Mouse (Mus musculus) kidney, adult 18-20 months (tissue): ENCODE data around the gene Aebp1.
A peak's percentile ranks its signal among the peaks of the same experiment; 100 is the strongest.

ENCODE experiments used
- DNase-seq: peaks from one replicate; pipeline ENCODE4 v3.0.0; 2021

Gene Aebp1

DNA sequence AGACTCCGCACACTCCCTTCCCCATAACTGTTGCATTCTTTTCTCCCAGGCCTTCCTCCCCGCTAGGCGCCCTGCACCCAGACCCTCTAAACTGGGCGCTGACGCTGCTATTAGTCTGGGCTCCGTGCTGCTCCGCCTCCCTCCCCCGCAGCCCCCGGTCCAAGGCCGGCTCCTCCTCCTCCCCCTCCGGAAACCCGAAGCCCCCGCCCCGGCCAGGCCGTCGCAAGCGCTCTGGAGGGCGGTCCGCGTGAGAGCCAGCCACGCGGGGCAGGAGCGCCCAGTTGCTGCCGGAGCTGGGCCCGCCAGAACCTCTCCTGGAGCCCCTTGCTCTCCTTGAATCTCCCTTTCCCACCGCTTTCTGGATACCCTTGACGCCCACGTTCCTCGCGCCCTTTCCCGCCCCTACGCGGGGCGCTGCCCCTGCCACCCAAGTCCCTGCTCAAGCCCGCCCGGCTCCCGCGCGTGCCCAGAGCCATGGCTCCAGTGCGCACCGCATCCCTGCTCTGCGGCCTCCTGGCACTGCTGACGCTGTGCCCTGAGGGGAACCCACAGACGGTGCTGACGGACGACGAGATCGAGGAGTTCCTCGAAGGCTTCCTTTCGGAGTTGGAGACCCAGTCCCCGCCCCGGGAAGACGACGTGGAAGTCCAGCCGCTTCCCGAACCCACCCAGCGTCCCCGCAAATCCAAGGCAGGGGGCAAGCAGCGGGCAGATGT is at the start of gene Aebp1:
Aebp1 (plus strand) TSS at position 270 of the 716 bp plus-strand sequence.
- DNase-seq: peak; percentile 60

DNA sequence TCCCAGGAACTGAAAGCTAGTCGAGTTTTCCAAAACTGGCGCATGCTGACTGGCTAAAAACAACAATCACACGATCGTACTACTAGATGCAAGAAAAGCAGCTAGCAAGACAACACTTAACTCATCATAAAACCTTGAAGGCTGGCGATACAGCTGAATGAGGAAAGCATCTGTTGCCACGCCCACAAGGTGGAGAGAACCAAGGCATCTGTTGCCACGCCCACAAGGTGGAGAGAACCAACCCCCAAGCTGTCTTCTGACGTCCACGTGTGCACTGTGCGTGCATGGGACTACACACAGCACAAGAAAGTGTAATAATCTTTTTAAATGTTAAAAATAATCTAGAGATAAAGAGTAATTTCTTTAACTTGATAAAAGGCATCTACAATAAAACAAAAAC is 48.4 kb upstream of the Aebp1 start:
- DNase-seq: no peak

DNA sequence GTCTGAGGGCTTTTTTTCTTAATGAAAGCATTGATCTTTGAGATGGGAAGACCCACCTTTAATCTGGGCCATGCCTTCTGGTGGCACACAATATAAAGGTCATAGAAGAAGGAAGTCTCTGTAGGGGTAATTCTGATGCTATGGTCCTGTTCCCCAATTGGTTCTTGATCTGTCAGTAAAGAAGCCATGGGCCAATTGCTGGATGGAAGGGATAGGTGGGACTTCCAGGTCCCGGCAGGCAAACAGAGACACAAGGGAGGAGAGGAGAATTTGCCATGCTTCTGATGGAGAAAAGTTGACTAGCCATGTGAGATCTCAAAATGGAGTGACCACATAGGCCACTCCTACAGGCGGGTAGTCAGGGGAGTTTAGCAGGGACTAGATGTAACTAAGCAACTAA is 42.5 kb upstream of the Aebp1 start:
- DNase-seq: no peak

DNA sequence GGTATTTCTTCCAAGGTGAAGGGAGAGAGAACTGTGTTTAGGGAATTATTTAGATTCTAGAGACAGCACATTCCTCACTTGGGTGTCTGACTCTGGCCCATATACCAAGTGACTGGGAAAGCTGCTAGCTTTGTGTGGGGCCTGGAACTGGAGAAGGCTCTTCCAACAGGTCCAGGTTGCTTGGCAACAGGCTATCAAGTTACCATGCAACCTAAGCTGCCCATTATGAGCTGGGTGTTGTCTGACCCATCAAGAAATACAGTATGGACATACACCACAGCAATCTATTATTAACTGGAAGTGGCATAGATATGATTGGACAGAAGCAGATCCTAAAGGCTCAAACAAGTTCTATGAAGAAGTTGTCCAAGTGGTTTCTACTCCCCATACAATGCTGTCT is 36.3 kb upstream of the Aebp1 start:
- DNase-seq: no peak

DNA sequence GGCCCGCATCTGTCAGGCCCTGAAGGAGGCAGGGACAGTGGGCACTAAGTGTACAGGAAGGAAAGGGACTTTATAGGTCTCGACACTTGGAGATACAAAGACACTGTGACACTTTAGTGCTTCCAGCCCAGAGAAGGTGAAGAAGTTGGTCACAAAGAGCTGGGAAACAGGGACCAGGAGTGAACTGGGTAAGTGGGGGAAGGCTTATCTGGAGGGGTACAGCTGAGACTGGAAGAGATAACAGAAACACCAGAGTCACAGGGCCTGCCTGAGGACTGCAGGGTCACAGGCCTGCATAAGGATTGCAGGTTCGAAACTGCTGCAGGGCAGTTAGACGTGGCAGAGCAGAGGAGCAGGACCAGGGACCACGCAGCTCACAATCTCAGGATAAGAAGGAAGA is 33.8 kb upstream of the Aebp1 start:
- no peak for DNase-seq

DNA sequence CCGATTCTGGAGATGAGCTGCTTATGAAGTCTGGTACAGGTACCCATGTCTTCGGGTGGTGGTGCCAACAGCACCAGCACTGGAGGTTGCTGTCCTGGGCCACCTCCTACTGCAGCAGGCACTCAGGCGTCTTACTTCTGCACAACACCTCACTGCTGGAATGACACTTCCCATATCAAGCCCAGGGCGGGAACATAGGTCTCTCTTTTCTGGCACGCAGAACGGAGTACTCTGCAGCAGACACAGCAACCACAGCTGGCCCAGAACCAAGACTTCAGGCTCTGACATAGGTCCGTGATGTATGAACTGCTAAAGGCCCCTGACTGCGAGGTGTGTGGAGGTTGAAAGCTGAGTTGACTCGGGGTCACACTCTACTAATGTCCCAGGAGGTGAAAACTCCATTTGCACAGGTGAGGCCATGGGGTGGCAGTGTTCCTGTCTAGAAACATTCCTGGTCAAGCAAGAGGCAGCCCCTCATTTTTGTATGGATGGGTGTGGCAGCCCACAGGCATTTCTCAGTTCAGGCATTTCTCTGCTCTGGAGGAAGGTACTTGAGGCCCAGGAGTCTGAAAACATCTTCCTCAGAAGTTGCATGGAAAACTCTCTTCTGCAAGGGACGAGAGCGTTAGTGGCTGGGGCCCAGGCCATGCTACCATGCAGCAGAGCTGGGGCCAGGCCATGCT is 33.1 kb upstream of the Aebp1 start:
- no peak for DNase-seq

DNA sequence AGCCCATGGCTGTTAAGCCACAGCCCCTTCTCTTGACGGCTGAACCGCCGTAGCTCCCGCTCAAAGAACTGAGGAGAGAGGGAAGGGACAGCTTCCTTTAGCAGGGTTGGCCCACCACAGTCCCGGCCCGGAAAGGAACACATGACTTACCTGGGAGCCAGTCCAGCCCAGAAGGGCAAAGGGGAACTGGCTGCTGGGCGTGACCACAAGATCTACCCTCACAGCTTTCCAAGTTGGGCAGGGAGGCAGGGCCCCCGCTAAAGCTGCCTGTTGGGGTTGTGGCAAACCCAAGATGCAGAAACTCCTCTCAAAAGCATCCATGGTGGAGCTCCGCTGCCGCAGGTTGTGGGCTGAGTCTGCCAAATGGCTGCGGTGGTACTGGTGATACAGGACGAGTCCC is 32.4 kb upstream of the Aebp1 start:
- no peak for DNase-seq

DNA sequence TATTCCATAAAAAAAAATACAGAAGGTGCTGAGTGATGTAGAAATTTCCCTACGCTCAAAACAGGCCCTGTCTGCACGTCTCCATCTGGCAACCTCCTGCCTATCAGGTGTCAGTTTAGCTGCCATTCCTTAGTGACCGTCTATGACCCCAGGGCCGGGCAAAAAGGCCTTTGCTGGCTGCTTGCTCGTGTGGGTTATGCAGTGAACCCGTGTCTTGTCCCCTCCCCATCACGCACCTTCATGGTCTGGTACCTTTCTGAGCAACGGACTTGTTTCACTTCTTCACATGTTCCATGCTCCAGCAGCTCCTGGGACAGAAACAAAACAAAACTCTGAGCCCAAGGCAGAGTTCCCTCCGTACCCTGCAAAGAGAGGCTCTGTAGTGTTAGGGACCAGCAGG is 27.2 kb upstream of the Aebp1 start:
- no peak for DNase-seq

DNA sequence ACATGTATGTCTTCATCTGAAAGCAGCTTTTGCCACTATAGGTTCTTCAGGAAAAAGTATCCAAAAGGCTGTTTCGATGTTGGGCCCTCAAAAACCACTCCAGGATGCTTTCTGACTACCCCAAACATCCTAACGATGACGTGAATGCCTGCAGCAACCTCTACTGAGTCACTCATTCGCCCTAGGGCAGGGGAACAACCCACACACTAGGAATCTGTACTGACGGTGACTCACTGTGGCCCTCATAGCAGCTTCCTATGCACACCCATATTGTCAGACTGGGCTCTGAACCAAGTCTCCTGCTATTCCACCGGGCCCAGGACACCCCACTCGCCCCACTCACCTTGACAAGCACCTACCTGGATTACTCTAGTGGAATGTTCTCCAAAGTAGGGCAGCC is 26.7 kb upstream of the Aebp1 start:
- DNase-seq: no peak

DNA sequence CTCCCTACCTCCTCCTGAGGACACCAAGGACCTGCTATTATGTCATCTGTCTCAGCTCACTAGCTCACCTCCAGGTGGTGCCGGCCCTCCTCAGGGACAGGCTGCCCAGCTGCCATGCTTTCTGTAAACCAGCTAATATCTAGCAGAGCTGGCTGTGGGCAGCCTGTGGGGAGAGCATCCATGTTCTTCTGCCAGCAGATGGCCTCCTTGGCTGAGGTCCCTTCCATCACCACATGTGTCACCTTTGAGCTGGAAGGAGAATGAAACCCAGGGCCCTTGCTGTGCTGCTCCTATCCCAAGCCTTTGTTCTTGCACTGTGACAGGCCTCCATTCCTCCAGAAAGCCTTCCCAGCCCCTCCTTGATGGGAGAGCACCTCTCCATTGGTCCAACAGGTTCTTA is 25.6 kb upstream of the Aebp1 start:
- no peak for DNase-seq

DNA sequence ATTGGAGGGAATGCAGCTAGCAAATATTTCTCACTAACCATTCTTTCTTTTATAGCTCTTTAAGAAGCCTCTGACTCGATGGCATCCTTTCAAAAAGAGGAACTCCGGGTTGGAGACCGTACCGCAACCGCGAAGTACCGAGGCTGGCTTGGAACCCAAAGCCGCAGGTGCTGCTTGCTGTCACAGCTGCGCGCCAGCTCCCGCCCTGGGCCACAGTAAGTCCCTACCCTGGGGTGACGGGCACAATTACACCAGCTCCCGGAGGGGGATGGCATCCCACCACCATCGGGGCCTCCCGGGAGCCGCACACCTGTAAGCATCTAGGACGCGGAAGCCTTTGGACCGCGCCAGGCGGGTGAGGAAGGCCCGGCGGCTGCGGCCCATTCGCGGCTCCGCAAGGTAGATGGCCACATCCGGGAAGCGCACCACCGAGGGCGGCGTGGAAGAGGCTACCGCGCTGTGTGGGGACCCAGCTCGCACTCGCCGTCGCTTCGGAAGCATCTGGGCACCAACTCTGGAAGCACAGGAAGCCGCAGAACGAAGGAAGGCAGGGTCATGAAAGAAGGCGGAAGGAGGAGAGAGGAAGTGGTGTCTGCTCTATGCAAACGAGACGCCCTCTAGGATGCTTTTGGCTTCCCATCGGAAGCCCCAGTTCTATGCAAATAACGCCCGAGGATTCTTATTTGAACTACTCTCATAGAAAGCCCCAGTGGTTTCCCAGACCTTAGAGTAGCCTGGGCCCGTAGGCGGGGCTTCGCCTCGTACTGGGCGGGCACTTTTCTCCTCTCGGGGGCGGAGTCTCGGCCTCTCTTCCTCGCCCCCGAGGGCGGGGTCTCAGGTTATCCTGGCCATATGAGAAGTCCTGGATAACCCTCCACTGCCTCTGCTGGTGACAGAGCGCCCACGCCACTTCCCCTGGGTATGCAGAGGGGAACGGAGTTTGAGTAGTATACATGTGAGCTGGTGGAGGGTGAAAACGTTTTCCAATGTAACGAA is 24.2 kb upstream of the Aebp1 start, which contains the start of gene Polm:
Polm (minus strand) TSS at position 766 of the 996 bp plus-strand sequence.
- DNase-seq: peak; percentile 96

DNA sequence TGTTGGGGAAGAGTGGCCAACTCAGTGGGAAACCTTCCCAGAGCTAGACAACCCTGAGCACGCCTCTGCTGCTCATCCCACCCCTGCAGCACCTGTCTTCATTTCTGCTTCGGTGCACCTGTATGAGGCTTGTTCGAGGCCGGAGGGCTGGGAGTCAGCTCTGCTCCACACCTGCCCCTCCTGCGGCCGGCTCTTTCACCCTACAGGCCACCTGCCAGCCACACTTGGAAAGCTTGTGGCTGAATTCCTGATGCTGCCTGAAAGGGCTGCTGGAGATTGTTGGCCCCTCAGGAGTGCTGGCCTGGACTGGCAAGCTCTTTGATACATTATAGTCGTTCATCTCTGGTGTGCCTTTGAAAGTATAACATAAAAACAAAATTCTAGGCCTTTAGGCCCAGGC is 21.4 kb upstream of the Aebp1 start:
- DNase-seq: no peak

DNA sequence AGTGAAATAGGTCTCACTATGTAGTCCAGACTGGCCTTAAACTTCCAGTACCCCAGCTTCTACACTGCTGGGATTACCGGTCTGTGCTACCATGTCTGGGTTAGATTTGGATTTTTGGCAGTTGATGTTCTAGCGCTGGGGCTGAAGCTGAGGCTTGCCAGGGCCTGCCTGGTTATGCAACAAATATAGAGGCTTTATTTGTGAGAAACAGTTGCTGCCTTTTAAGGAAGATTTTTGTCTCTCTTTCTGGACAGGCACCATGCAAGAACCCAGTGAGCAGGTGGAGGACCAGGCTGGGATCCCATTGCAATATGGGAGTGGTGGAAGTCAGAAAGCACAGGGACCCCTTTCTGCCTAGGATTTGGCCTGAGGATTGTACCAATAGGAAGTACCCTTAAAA is 20.0 kb upstream of the Aebp1 start:
- no peak for DNase-seq

DNA sequence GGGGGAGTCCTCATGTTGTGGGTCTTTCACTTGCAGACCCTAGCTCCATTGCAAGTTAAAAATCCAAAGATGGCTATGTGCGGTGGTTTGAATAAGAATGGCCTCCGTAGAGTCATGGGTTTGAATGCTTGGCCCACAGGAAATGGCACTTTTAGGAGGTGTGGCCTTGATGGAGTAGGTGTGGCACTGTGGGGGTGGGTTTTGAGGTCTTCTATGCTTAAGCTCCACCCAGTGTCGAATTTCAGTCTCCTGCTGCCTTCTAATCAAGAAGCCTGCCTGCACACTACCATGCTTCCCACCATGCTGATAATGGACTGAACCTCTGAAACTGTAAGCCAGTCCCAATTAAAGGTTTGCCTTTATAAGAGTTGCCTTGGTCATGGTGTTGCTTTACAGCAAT is 18.6 kb upstream of the Aebp1 start:
- no peak for DNase-seq

DNA sequence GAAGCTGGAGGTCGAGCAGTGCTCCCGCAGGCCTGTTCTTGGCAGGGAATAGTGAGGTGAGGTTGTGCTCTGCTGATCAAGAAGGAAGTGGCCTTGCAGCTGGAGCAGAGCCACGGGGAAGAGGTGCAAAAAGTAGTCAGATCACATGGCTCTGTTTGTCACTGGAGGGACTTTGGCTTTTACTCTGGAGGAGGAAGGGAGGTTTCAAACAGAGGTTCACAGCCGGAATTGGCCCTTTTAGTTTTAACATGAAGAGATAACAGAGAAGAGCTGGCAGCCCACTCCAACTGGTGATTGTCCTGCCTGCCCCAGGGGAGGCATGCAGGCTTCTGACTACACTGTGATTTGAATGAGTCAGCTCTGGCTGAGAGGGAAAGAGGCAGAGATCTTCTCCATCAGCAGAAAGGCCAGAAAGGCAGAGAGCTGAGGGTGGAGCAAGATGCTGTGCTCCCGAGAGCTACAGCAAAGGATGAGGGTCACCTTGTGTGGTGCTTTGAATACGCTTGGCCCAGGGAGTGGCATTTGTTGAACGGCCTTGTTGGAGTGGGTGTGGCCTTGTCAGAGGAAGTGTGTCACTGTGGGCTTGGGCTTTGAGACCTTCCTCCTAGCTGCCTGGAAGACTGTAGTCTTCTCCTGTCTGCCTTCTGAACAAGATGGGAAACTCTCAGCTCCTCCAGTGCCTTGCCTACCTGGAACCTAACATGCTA is 15.0 kb upstream of the Aebp1 start:
- peak; percentile 80 for DNase-seq

DNA sequence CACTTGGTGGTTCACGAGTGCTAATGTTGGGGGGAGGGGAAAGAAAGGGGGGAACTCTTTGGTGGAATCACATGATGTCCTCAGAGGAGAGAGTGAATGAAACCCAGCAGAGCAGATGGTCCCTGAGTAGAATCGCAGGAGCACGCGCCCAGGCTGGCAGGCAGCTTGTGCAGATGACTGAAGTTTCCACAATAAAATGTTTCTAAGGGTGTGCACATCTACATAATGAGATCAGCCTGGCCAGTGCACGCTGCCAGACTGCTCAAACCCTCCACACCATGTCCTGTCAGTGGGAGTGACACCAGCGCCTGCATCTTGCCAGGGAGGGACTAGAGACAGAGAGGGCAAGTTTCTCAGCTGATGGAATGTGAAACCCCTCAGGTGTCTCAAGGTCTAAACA is 13.0 kb upstream of the Aebp1 start:
- DNase-seq: no peak

DNA sequence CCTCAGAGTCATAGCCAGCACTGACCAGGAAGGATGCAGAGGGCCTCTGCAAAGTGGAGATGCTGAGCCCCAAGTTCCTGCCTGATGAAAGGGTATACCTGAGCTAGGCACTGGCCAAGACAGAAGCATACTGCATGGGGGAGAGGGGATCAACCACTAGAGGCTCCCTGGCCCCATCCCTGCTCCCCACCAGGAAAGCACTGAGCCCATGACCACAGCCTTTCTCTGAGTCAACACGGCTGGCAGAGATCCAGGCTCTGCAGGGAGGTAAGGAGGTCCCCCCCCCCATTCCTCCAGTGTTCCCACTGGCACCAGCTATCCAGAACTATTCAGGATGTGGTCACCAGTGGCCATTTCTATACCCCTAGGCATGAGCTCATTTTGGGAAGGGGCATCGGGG is 12.4 kb upstream of the Aebp1 start:
- DNase-seq: no peak

DNA sequence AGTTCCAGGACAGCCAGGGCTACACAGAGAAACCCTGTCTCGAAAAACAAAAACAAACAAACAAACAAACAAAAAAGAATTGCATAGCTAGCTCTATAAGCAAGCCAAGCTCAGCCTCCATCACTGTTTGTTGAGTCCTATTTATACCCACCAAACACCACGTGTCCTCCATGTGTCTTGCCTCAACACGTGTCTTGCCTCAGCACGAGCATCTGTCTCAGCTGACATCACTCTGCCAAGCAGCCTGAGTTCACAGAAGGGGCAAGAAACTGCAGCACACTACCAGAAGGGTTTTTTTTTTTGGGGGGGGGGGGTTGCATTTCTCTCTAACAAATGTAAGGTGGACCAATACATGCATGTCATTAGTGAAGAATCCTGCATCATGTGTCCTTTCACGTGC is 11.3 kb upstream of the Aebp1 start:
- no peak for DNase-seq

DNA sequence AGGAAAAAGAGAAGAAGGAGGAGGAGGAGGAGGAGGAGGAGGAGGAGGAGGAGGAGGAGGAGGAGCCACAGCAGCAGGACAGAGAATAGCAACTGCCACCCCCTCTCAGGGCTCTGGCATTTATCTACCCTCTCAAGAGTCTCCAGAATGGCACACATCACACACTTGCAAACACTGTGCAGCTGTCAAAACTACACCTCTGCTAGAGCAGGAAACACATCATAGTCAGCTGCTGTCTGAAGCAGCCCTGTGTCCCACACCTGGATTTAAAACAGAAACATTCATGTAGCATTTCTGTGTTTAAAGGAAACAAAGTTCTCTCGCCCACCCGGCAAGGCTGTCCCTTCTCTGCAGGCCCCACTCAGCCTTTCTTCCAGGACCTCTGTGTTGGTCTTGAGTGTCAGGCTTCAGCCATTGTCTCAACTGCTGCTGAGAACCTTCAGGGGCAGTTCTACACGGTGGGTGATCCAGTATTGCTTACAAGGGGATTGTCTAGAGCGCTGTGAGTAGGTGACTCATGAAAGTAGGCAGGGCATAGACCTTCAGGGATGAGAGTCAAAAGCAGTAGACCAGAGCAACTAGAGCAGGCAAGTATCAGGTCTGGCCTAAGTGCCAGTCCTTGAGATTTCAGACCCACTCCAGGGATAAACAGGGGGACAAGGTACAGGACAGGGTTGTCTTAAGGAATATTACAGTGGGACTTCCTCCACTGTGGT is 10.6 kb upstream of the Aebp1 start:
- no peak for DNase-seq

DNA sequence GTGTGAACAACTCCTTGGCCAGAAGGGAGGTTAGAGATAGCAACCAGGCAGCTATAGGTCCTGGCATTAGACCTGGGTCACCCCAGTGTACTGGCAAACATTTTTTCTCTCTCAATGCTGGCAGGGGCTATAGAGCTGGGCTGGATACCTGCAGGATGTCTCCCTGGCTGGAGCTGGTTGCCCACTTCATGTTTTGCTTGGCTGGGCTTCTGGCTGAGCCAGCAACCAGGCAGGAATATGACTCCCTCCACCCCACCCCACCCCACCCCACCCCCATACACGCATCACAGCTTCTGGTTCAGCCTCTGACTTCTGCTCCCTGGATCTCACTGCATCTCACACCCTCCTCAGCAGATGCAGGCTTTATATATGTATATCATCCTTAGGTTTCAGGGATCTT is 9.4 kb upstream of the Aebp1 start:
- DNase-seq: no peak

DNA sequence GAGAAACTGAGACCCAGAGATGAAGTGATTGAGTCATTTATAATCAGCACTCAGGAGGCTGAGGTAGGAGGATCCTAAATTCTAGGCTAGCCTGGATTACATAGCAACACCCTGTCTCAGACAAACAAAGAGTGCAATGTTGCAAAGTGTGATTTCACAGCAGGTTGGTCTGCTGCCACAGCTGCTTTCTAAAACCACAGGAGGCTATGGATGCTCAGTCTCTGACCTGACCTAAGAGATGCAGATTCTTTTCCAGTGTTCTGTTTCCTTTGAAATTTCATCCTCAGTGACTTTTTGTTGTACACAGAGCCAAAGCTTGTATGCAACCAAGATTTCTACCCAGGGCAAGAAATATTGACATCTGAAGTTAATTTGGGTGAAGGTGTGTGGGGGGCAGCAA is 6.3 kb upstream of the Aebp1 start:
- DNase-seq: no peak

DNA sequence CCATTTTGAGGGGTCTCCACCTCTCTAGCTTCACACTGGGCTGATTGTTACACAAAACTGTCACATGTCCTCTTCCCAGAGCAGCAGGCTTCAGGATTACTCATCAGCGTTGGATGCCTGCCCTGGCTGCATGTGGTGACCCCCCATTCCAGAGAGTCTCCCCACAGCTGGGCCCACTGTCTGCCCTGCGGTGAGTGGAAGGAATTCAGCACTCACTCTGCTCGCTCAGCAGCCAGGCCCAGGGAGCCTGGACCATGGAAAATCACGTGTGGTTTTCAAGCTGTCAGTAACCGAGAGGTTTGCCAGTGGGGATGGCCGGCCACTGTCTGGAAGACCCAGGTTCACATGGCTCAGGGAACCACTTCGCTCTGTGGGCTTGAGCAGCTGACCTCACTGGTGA is 5.8 kb upstream of the Aebp1 start:
- DNase-seq: no peak
